Mouse (Mus musculus) olfactory bulb, adult 2 months (tissue): ENCODE measurements at regions not wholly inside any gene's neighbourhood (a gene's known extent, or its start where the extent isn't known, plus 50 kb on each side); places are given as distances from the start of the nearest gene placed in this dataset.

Source experiments
- CTCF ChIP-seq: fragments of 200-500 bp; IDR thresholded peaks from 2 replicates; pipeline ENCODE4 v1.5.1; 2012; ENCODE audit warnings: low read depth, mild to moderate bottlenecking, low read length, moderate library complexity; ENCODE audit not compliant: insufficient read depth
- POLR2A ChIP-seq: fragments of 200-500 bp; IDR thresholded peaks from 2 replicates; pipeline ENCODE4 v1.6.1; 2012; ENCODE audit warnings: mild to moderate bottlenecking, low read depth, low read length, moderate library complexity; ENCODE audit not compliant: insufficient read depth

GRCm38 (mm10) chr2:116966266-116966665 is 87.8 kb downstream of the Tmco5 start:
- TF ChIP-seq CTCF, result no peak
- no peak for TF ChIP-seq POLR2A
